Mouse (Mus musculus) heart, embryonic 14.5 days (tissue): ENCODE measurements at regions not wholly inside any gene's neighbourhood (a gene's known extent, or its start where the extent isn't known, plus 50 kb on each side); places are given as distances from the start of the nearest gene placed in this dataset.

Source experiments
- ATAC-seq: fragments of 200-750 bp; cut with Nextera tagmentation; 2 replicates; pipeline ENCODE4 v1.8.0; 2017; ENCODE audit warnings: low read depth, moderate TSS enrichment; ENCODE audit not compliant: insufficient number of reproducible peaks, insufficient read depth, low FRiP score
- H3K27ac ChIP-seq, 2 experiments: fragments of 200-500 bp in 1 of 2; fragments of 300-500 bp in 1 of 2; sonication (generic) in 1 of 2; replicated peaks in 1 of 2; 2 replicates each; pipeline ENCODE4 v1.5.1; 2012 to 2014; ENCODE audit warnings: low read depth in 2 of 2, low read length in 2 of 2, control low read depth in 1 of 2, mild to moderate bottlenecking in 1 of 2, mixed read lengths in 1 of 2; ENCODE audit not compliant: control insufficient read depth in 1 of 2, insufficient read depth in 1 of 2
- H3K27me3 ChIP-seq: fragments of 300-500 bp; sonication (generic); 2 replicates; pipeline ENCODE4 v1.6.1; 2014; ENCODE audit warnings: mild to moderate bottlenecking, low read length, control low read depth; ENCODE audit not compliant: control insufficient read depth, insufficient read depth
- H3K36me3 ChIP-seq: fragments of 300-500 bp; sonication (generic); 2 replicates; pipeline ENCODE4 v1.6.1; 2014; ENCODE audit warnings: mild to moderate bottlenecking, control low read depth, low read length, mixed read lengths; ENCODE audit not compliant: control insufficient read depth, insufficient read depth
- H3K4me1 ChIP-seq, 2 experiments: fragments of 200-500 bp in 1 of 2; fragments of 300-500 bp in 1 of 2; sonication (generic) in 1 of 2; 2 replicates each; pipeline ENCODE4 v1.6.1; 2012 to 2014; ENCODE audit warnings: low read length in 2 of 2, control low read depth in 1 of 2, mixed read lengths in 1 of 2; ENCODE audit not compliant: control insufficient read depth in 2 of 2, insufficient read depth in 2 of 2
- H3K4me2 ChIP-seq: fragments of 300-500 bp; sonication (generic); 2 replicates; pipeline ENCODE4 v1.6.1; 2014; ENCODE audit warnings: mild to moderate bottlenecking, low read length
- H3K4me3 ChIP-seq, 2 experiments: fragments of 200-500 bp in 1 of 2; fragments of 300-500 bp in 1 of 2; sonication (generic) in 1 of 2; 2 replicates each; pipeline ENCODE4 v1.5.1; 2012 to 2014; ENCODE audit warnings: low read length in 2 of 2, mild to moderate bottlenecking in 2 of 2, control low read depth in 1 of 2, low read depth in 1 of 2, moderate library complexity in 1 of 2; ENCODE audit not compliant: control insufficient read depth in 1 of 2, insufficient read depth in 1 of 2
- H3K9ac ChIP-seq: fragments of 300-500 bp; sonication (generic); 2 replicates; pipeline ENCODE4 v1.6.1; 2014; ENCODE audit warnings: mild to moderate bottlenecking, low read length
- H3K9me3 ChIP-seq: fragments of 300-500 bp; sonication (generic); 2 replicates; pipeline ENCODE4 v1.6.1; 2016; ENCODE audit warnings: low read length, control low read depth; ENCODE audit not compliant: control insufficient read depth
- WGBS: fragments of 180-500 bp; shearing (Covaris S2); extraction: QIAGEN DNeasy Blood & Tissue Kit; methylation state at CpG from one replicate; pipeline ENCODE4 v1.1.7; 2014; 5-methylcytosine and 5-hydroxymethylcytosine counted together

GRCm38 (mm10) chr1:164712514-164712913 is 83.9 kb upstream of the Dpt start:
- H3K36me3 ChIP-seq = no peaks in the 10 kb centered on the region
- WGBS = 64% methylated on average over 3 of the region's 3 CpGs

GRCm38 (mm10) chr1:164704397-164705091 is 91.9 kb upstream of the Dpt start:
- H3K36me3 ChIP-seq = no peaks in the 10 kb centered on the region
- H3K4me3 ChIP-seq = no peak overlapping the region
- ATAC-seq = no peak
- H3K4me1 ChIP-seq = no peaks in the 10 kb centered on the region; a peak in 1 of 4 replicates
- H3K4me2 ChIP-seq = no peak overlapping the region
- H3K27ac ChIP-seq = no peak overlapping the region
- WGBS = 61% methylated on average over 11 of the region's 11 CpGs
- no peak overlapping the region for H3K9ac ChIP-seq
- no peaks in the 10 kb centered on the region for H3K27me3 ChIP-seq
- H3K9me3 ChIP-seq = peaks cover 6% of the 10 kb centered on the region; the same call in 1 of the 2 replicates

More at GRCm38 (mm10) chr1:164712514-164712913, 83.9 kb upstream of the Dpt start:
- ATAC-seq = no peak
- H3K27me3 ChIP-seq = no peaks in the 10 kb centered on the region
- no peak overlapping the region for H3K4me2 ChIP-seq
- 0 out of 2 replicates have a peak, but pooled peaks cover under 1% of the 10 kb centered on the region for H3K9me3 ChIP-seq
- H3K4me3 ChIP-seq = no peak overlapping the region
- no peaks in the 10 kb centered on the region for H3K4me1 ChIP-seq
- no peak overlapping the region for H3K9ac ChIP-seq
- H3K27ac ChIP-seq = no peak overlapping the region

- no peak for ATAC-seq
- H3K36me3 ChIP-seq = no peaks in the 10 kb centered on the region
- 60% methylated on average over 4 of the region's 4 CpGs for WGBS
Measured at GRCm38 (mm10) chr1:164703560-164704131, 92.8 kb upstream of the Dpt start.

GRCm38 (mm10) chr1:164690055-164690454 is 106.4 kb upstream of the Dpt start:
- no peaks in the 10 kb centered on the region for H3K27me3 ChIP-seq
- H3K4me2 ChIP-seq = no peak overlapping the region
- WGBS = 96% methylated on average over 1 of the region's 1 CpGs
- no peaks in the 10 kb centered on the region for H3K9me3 ChIP-seq
- H3K9ac ChIP-seq = no peak overlapping the region
- H3K4me1 ChIP-seq = no peaks in the 10 kb centered on the region
- H3K36me3 ChIP-seq = no peaks in the 10 kb centered on the region
- no peak overlapping the region for H3K4me3 ChIP-seq
- ATAC-seq = no peak
- no peak overlapping the region for H3K27ac ChIP-seq

More at GRCm38 (mm10) chr1:164703560-164704131, 92.8 kb upstream of the Dpt start:
- Histone ChIP-seq H3K27me3 (no peaks in the 10 kb centered on the region), H3K4me1 (no peaks in the 10 kb centered on the region; a peak in 1 of 4 replicates), H3K4me2 (no peak overlapping the region), H3K9ac (no peak overlapping the region), H3K4me3 (no peak overlapping the region), H3K27ac (no peak overlapping the region), H3K9me3 (peaks cover 6% of the 10 kb centered on the region; the same call in 1 of the 2 replicates)

GRCm38 (mm10) chr1:164689311-164689710 is 107.1 kb upstream of the Dpt start:
- Histone ChIP-seq H3K4me1 (no peaks in the 10 kb centered on the region), H3K4me2 (no peak overlapping the region), H3K9me3 (no peaks in the 10 kb centered on the region), H3K36me3 (no peaks in the 10 kb centered on the region), H3K27ac (no peak overlapping the region), H3K4me3 (no peak overlapping the region), H3K27me3 (no peaks in the 10 kb centered on the region), H3K9ac (no peak overlapping the region)
- no peak for ATAC-seq
- 87% methylated on average over 4 of the region's 4 CpGs for WGBS

GRCm38 (mm10) chr1:164684437-164684836 is 112.0 kb upstream of the Dpt start:
- ATAC-seq = no peak
- no peaks in the 10 kb centered on the region for H3K36me3 ChIP-seq
- H3K4me3 ChIP-seq = no peak overlapping the region
- no peak overlapping the region for H3K9ac ChIP-seq
- no peaks in the 10 kb centered on the region for H3K27me3 ChIP-seq
- no peaks in the 10 kb centered on the region for H3K9me3 ChIP-seq
- no peak overlapping the region for H3K4me2 ChIP-seq
- peaks cover 0 to 2% of the 10 kb centered on the region in 2 experiments; a peak in 1 of 4 replicates for H3K4me1 ChIP-seq
- 54% methylated on average over 2 of the region's 2 CpGs for WGBS
- no peak overlapping the region for H3K27ac ChIP-seq

GRCm38 (mm10) chr1:164683788-164684187 is 112.7 kb upstream of the Dpt start:
- no peak overlapping the region for H3K9ac ChIP-seq
- H3K4me1 ChIP-seq = peaks cover 0 to 2% of the 10 kb centered on the region in 2 experiments; a peak in 1 of 4 replicates
- H3K27ac ChIP-seq = no peak overlapping the region
- H3K9me3 ChIP-seq = no peaks in the 10 kb centered on the region
- H3K27me3 ChIP-seq = no peaks in the 10 kb centered on the region
- no peak for ATAC-seq
- 93% methylated on average over 3 of the region's 3 CpGs for WGBS
- no peaks in the 10 kb centered on the region for H3K36me3 ChIP-seq
- no peak overlapping the region for H3K4me2 ChIP-seq
- no peak overlapping the region for H3K4me3 ChIP-seq
